Mouse (Mus musculus): ENCODE measurements around the gene Olfr826.
"Not testable (repeated sequence)": the region's sequence is repeated elsewhere in the genome, so short reads cannot be mapped to it uniquely, and the experiment has no call there.

Olfr826 gene

GRCm38 (mm10) chr10:130184086-130184485, at the start of gene Olfr826:
Gene Olfr826, minus strand, starts transcription at chr10:130184186.
- no peak for DNase-seq (ENCODE audit: extremely low read depth, low read depth, low spot score)

DNA sequence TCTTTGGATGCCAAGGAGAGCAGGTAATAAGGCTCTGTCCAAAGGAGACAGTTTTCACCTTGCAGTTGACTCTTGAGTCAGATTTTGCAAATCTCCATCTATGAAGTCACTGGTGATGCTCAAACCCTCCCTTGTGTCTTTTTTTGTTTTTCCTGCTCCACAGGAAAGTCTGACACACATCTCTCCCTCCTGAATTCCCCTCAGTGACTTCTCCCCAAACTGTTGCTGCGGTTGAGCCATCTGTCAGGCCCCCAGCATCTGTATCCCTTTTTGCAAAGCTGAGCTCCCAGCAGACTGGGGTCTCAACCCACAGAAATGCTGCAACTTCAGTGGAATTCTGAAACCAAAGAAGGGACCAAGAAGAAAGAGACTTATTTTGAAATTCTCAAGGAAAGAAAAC, 48.1 kb upstream of the Olfr826 start:
- DNase-seq (ENCODE audit: extremely low read depth, low read depth, low spot score), result no peak

DNA sequence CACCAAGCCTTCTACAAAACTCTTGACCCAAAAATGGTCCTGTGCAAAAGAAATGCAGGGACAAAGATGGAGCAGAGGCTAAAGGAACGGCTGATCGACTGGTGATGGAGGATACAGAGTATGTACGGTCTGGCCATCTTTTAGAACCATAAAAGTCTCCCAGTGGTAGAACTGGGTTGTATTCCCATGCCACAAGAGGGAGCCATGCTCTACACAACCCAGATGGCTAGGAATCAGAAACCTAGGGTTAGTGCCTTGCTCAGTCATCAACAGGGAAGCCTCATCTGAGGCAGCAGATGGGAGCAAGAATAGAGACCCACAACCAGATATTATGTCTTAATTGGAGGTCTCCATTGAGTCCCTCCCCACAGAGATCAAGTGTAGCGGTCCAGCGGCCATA, 45.6 kb upstream of the Olfr826 start:
- DNase-seq (ENCODE audit: extremely low read depth, low read depth, low spot score), result no peak

GRCm38 (mm10) chr10:130228246-130228645, 44.3 kb upstream of the Olfr826 start:
- no peak for DNase-seq (ENCODE audit: extremely low read depth, low read depth, low spot score)

- no peak for DNase-seq (ENCODE audit: extremely low read depth, low read depth, low spot score)
Measured at GRCm38 (mm10) chr10:130225034-130225433, 41.0 kb upstream of the Olfr826 start.

DNA sequence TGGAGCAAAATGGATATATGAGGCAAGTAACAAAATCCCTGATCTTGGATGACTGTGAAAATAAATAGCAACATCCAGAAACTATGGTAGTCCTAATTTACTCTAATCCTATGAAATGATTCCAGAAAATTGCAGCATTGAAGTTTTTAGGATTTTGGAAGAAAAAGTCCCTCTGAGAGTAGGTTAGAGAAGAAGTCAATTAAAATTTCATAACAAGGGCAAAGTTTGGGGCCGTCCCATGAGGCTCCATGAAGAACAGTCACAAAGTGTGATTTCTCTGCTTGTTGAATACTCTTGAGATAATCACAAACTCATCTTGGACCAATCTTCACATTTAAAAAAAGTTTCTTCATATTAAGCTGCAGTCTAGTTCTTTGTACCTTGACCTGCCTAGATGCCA, 30.3 kb upstream of the Olfr826 start, which contains the start of gene Olfr827:
Gene Olfr827 (minus strand): TSS at position 101 of the 400 bp plus-strand sequence.
- DNase-seq (ENCODE audit: extremely low read depth, low read depth, low spot score), result no peak

- no peak for DNase-seq (ENCODE audit: extremely low read depth, low read depth, low spot score)
Measured at GRCm38 (mm10) chr10:130166666-130167065, 17.3 kb downstream of the Olfr826 start, which contains the start of gene Olfr825. Gene Olfr825, minus strand, starts transcription at chr10:130166766.

DNA sequence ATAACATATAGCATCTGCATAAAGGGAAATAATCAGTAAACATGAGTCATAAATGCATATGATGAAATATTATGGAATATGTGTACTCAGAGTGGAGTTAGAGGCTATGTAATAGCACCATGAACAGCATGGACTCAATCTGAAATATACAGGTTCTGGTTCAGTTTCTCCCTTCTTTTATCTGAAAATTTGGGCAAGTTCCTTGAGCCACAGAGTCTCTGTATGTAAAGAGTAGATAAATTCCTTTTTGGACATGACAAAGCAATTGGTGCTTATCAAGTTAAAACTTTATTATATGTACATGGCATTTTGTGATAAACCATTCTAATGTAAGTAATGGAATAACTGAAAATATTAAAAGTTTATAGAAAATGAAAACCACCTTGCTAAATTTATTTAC, 18.8 kb downstream of the Olfr826 start:
- DNase-seq (ENCODE audit: extremely low read depth, low read depth, low spot score), result no peak

GRCm38 (mm10) chr10:130144121-130144520, 39.9 kb downstream of the Olfr826 start:
- no peak for DNase-seq (ENCODE audit: extremely low read depth, low read depth, low spot score)

DNA sequence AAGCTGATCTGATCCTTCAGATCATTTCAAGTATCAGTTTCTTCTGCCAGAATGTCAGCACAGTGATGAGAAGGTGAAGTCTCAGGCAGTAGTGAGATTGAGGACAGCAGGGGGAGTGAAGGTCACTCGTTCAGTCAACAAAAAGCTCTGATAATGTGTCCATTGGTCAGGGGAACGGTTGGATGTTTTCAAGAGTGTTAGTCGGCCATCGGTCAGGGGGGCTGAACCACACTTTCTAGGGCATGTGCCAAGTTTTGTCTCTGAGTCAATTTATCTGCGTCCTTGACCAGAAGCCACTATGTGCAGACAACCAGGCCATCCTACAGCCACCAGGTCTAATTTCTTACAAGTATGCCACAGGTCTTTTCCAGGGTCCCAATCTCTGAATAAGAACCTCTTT, 41.5 kb downstream of the Olfr826 start:
- DNase-seq (ENCODE audit: extremely low read depth, low read depth, low spot score), result not testable (repeated sequence)

GRCm38 (mm10) chr10:130134811-130135210, 49.2 kb downstream of the Olfr826 start:
- no peak for DNase-seq (ENCODE audit: extremely low read depth, low read depth, low spot score)

GRCm38 (mm10) chr10:130129900-130130299, 54.1 kb downstream of the Olfr826 start, which contains the start of gene Olfr824:
Gene Olfr824, minus strand, starts transcription at chr10:130130000.
- not testable (repeated sequence) for DNase-seq (ENCODE audit: extremely low read depth, low read depth, low spot score)
